Mouse (Mus musculus) hindbrain, embryonic 16.5 days (tissue): ENCODE data around the gene Carmil2. TPM values are rescaled to one million over a fixed set of nuclear protein-coding genes. Genes with fewer than 3 reads are reported as not detected.

Experiments used
- ATAC-seq: fragments of 200-750 bp; cut with Nextera tagmentation; 2 replicates; pipeline ENCODE4 v1.8.0; 2017; ENCODE audit warnings: moderate TSS enrichment, moderate library complexity
- H3K27ac ChIP-seq: fragments of 300-500 bp; sonication (generic); 2 replicates; pipeline ENCODE4 v1.5.1; 2014; ENCODE audit warnings: low read depth, mild to moderate bottlenecking, control low read depth, low read length, moderate library complexity
- H3K27me3 ChIP-seq: fragments of 300-500 bp; sonication (generic); replicated peaks from 2 replicates; pipeline ENCODE4 v1.6.1; 2014; ENCODE audit warnings: low read length; ENCODE audit not compliant: control insufficient read depth, insufficient read depth
- H3K36me3 ChIP-seq: fragments of 300-500 bp; sonication (generic); 2 replicates; pipeline ENCODE4 v1.6.1; 2014; ENCODE audit warnings: mild to moderate bottlenecking, low read length, moderate library complexity, mixed read lengths; ENCODE audit not compliant: control insufficient read depth, insufficient read depth
- H3K4me1 ChIP-seq: fragments of 300-500 bp; sonication (generic); 2 replicates; pipeline ENCODE4 v1.6.1; 2014; ENCODE audit warnings: low read depth, low read length; ENCODE audit not compliant: control insufficient read depth, insufficient read depth
- H3K4me2 ChIP-seq: fragments of 300-500 bp; sonication (generic); 2 replicates; pipeline ENCODE4 v1.6.1; 2014; ENCODE audit warnings: mild to moderate bottlenecking, low read length, control low read depth, moderate library complexity
- H3K4me3 ChIP-seq: fragments of 300-500 bp; sonication (generic); 2 replicates; pipeline ENCODE4 v1.5.1; 2014; ENCODE audit warnings: mild to moderate bottlenecking, low read length, control low read depth, moderate library complexity
- H3K9ac ChIP-seq: fragments of 300-500 bp; sonication (generic); 2 replicates; pipeline ENCODE4 v1.6.1; 2014; ENCODE audit warnings: low read depth, mild to moderate bottlenecking, control low read depth, low read length, moderate library complexity
- H3K9me3 ChIP-seq: fragments of 300-500 bp; sonication (generic); 2 replicates; pipeline ENCODE4 v1.6.1; 2014; ENCODE audit warnings: mild to moderate bottlenecking, low read length, moderate library complexity; ENCODE audit not compliant: control insufficient read depth
- WGBS: fragments of 180-500 bp; shearing (Covaris S2); extraction: QIAGEN DNeasy Blood & Tissue Kit; methylation state at CpG from one replicate; pipeline ENCODE4 v1.1.7; 2014; 5-methylcytosine and 5-hydroxymethylcytosine counted together
- polyA plus RNA-seq: library from polyadenylated mRNA; unstranded; fragments of >200 nt; fragmentation: Nextera tagmentation; extraction: Ambion mirVana; gene quantifications from 2 replicates; pipeline ENCODE4 v1.2.1, GENCODE M21; 2015

Carmil2 gene
- polyA plus RNA-seq, 1 experiment from 2014 or later = 22.0 TPM

DNA sequence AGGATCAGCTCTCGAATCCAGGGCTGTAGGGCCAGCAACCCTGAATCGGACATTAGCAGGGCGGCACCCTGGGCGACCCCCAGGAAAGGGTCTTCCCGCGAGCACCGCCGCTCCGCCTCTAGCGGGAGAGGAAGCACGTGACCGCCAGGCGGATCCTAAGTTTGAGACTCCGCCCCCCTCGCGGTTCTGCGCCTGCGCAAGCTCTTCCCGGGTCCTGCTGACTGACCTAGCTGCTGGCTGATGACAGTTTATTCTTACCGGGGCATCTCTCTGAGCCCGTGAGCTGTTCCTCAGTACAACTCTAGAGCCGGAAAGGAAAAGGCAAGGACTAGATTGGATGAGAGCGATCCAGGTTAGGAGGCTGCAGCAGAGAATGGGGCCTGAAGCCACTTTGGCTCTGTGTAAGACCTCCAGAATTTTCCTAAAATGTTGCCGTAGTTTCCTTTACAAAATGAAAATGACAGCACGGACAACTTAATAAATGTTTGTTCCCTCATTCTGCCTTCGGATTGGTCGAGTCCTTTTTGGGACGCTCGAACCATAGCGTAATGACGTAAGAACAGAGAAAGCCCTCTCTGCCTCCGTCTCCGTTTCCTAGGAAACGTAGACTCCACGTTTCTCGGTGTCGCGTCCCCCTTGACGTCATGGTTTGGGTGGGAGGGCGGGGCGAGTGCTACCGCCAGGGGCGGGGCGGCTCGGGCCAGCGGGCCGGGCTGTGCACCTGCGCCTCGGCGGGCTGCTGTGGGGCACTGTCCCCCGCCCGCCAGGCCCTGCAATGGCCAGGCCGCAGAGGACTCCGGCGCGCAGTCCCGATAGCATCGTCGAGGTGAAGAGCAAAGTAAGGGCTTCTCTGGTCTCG lies 15.1 kb downstream of the Carmil2 start, which contains the start of the genes Acd and Pard6a:
TSS of gene Acd (minus strand) at position 137 of the 859 bp plus-strand sequence.
TSS of gene Pard6a (plus strand) at position 183 of the 859 bp plus-strand sequence.
- H3K4me3 ChIP-seq = peak within 1 kb of the TSS; percentile 82
- peaks cover 22% of the 10 kb centered on the region for H3K4me1 ChIP-seq
- H3K4me2 ChIP-seq = peak within 1 kb of the TSS; percentile 98
- H3K27ac ChIP-seq = peak within 1 kb of the TSS; percentile 95
- ATAC-seq = peak; percentile 71
- under 1% methylated on average over 59 of the region's 60 CpGs for WGBS
- no peaks in the 10 kb centered on the region for H3K27me3 ChIP-seq
- H3K9me3 ChIP-seq = no peaks in the 10 kb centered on the region
- peak within 1 kb of the TSS; percentile 80 for H3K9ac ChIP-seq
- H3K36me3 ChIP-seq = peaks cover 30% of the 10 kb centered on the region

DNA sequence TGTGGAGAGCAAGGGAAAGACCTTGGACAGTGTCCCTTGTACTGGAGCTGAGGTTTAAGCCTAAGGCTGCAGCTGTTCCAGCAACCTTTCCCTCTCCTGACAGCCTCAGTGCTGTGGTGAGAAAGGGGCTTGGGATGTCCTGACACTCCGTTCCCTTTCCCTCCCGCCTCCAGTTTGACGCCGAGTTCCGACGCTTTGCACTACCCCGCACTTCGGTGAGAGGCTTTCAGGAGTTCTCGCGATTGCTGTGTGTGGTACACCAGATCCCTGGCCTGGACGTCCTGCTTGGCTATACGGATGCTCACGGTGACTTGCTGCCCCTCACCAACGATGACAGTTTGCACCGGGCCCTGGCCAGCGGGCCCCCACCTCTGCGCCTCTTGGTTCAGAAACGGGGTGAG lies 15.9 kb downstream of the Carmil2 start:
- no peaks in the 10 kb centered on the region for H3K9me3 ChIP-seq
- peak overlapping the region; percentile 95 for H3K27ac ChIP-seq
- H3K27me3 ChIP-seq = no peaks in the 10 kb centered on the region
- H3K36me3 ChIP-seq = peaks cover 27% of the 10 kb centered on the region
- H3K9ac ChIP-seq = peak overlapping the region; percentile 80
- H3K4me1 ChIP-seq = peaks cover 28% of the 10 kb centered on the region
- WGBS = 32% methylated on average over 18 of the region's 18 CpGs
- ATAC-seq = peak; percentile 10
- peak overlapping the region; percentile 98 for H3K4me2 ChIP-seq
- peak overlapping the region; percentile 82 for H3K4me3 ChIP-seq

DNA sequence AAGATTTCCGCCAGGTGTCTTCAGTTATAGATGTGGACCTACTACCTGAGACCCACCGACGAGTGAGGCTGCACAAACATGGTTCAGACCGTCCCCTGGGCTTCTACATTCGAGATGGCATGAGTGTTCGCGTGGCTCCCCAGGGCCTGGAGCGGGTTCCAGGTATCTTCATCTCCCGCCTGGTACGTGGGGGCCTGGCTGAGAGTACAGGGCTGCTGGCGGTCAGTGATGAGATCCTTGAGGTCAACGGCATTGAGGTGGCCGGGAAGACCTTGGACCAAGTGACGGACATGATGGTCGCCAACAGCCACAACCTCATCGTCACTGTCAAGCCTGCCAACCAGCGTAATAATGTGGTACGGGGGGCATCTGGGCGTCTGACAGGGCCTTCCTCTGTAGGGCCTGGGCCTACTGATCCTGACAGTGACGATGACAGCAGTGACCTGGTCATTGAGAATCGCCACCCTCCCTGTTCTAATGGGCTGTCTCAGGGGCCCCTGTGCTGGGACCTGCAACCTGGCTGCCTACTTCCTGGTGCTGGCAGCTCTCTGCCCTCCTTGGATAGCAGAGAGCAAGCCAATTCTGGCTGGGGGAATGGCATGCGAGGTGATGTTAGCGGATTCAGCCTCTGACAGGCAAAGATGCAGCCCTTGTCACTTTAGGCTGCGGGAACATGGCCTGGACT lies 16.8 kb downstream of the Carmil2 start:
- Histone ChIP-seq H3K4me3 (no peak overlapping the region), H3K27me3 (no peaks in the 10 kb centered on the region), H3K36me3 (peaks cover 20% of the 10 kb centered on the region), H3K9ac (no peak overlapping the region), H3K27ac (no peak overlapping the region), H3K4me1 (peaks cover 35% of the 10 kb centered on the region), H3K9me3 (no peaks in the 10 kb centered on the region), H3K4me2 (peak overlapping the region; percentile 98; the same call in 1 of the 2 replicates)
- 94% methylated on average over 24 of the region's 24 CpGs for WGBS
- no peak for ATAC-seq

DNA sequence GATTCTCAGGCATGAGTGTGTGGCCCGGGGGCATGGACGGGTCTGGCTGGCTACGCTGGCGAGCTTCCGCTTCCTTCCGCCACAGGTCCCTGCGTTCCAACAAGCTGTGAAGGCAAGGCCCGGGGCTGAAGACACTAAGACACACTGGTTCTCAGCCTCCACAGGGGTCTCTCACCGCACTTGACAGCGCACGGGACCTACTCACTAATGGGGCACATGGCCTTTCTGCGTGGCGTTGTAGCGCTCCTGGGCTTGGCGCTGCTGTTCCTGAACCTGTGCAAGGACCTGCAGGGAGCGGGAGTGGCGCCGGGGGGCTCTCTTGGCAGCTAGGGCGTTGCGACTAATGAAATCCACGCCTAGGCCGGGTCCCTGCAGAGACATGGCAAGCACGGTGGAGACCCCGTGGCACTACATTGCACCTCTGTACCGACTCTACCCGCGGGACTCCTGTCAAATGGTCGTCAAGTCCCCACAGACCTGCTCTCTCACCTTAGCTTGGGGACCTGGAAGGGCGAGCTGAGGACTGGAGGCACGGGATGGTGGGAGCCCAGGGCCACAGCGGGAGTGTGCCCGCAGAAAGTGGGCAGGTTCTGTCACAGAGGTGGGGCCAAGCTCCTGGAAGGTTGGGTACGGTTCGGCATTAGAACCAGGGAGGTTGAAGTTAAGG lies 18.2 kb downstream of the Carmil2 start:
- H3K4me1 ChIP-seq = peaks cover 37% of the 10 kb centered on the region

DNA sequence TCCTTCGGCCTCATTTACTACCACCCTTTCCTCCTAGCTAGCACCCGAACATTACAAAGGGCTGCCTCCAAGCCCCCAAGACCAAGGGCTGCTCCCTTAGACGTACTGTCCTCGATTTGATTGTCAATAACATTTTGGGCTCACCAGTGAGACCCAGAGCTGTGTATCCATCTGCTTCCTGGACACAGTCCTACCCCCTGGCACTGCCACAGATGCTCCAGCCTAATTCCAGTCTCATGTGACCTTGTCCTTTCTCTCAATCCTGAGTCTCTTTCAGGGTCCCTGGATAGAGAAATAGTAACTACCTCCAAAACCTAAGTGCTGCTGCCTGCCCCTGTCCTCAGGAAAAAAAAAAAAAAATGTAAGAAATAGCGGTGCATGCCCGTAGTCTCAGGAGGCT lies 18.9 kb downstream of the Carmil2 start:
- WGBS = 90% methylated on average over 6 of the region's 6 CpGs
- Histone ChIP-seq H3K27me3 (no peaks in the 10 kb centered on the region), H3K9ac (no peak overlapping the region), H3K4me1 (peaks cover 31% of the 10 kb centered on the region), H3K27ac (no peak overlapping the region), H3K36me3 (peaks cover 7% of the 10 kb centered on the region; the same call in 1 of the 2 replicates), H3K4me3 (no peak overlapping the region), H3K4me2 (no peak overlapping the region), H3K9me3 (no peaks in the 10 kb centered on the region)
- ATAC-seq = no peak

More for the DNA sequence above, 18.2 kb downstream of the Carmil2 start:
- Histone ChIP-seq H3K9me3 (no peaks in the 10 kb centered on the region), H3K27ac (no peak overlapping the region), H3K4me3 (no peak overlapping the region), H3K27me3 (no peaks in the 10 kb centered on the region), H3K4me2 (no peak overlapping the region), H3K9ac (no peak overlapping the region), H3K36me3 (peaks cover 9% of the 10 kb centered on the region)
- 88% methylated on average over 34 of the region's 34 CpGs for WGBS
- ATAC-seq = no peak

DNA sequence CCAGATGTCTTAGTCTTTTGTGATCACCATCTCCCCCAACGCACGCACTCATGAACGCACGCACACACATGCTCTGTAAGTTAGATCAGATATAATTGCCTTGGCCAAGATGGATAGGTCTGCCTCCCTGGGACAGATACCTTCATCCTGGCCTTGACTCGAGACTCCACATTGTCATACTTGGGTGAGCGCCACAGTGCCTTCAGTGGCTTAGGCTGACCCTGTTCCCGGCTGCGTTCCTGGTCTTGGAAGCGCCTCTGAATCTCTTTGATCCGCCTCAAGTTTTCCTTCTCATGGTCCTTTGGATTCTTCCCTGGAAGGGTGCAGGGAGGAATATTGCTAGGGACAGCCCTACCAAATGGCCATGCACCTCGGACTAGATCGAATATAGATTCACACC lies 20.4 kb downstream of the Carmil2 start:
- no peak overlapping the region for H3K4me3 ChIP-seq
- 75% methylated on average over 12 of the region's 12 CpGs for WGBS
- H3K9ac ChIP-seq = no peak overlapping the region

DNA sequence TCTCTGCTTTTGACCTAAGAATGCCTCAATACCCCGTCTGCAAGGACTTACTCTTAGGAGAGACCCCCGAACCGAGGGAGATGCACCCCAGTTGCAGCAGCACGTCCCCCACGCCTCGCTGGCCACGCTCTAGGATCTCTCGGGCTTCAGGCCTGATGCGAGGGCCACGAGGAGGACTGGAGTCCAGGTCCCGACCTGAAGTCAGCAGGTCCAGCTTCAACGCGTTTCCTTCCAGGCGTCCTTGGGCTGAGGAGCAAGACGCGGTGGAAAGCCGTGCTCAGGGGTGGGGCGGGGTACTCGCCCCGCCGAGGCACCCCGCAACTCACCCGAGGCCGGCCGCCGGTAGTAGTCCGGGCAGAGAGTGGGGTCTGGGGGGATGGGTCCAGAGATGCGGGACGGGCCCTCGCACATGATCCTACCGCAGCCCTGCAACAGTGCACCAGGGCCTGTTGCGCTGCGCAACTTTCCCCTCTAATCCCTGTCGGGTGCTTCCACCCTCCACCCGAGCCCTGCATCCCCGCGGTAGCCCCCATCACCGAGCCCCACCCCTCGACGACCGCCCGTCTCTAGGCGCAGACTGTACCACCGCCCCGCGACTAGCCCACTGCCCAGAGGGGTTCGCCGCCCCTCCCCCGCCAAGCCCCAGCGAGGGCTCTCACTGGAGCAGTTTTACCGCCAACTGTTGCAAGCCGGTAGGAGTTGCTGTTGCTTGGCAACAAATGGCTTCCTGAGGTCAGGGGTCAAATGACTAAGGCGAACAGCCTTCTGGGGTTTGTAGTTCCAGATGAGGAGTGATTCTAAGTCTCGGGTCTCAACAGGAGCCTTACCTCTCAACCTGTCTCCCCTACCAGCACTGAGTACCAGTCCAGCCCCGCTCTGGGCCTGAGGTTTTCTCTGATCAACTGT lies 21.7 kb downstream of the Carmil2 start, which contains the start of the genes 4933405L10Rik and Enkd1:
TSS of gene 4933405L10Rik (plus strand) at position 158 of the 906 bp plus-strand sequence.
TSS of gene Enkd1 (minus strand) at position 713 of the 906 bp plus-strand sequence.
- H3K9ac ChIP-seq = peak within 1 kb of the TSS; percentile 72
- H3K36me3 ChIP-seq = peaks cover 7% of the 10 kb centered on the region; the same call in 1 of the 2 replicates
- H3K27ac ChIP-seq = no peak within 1 kb of the TSS
- no peaks in the 10 kb centered on the region for H3K9me3 ChIP-seq
- peaks cover 15% of the 10 kb centered on the region for H3K4me1 ChIP-seq
- peak within 1 kb of the TSS; percentile 80 for H3K4me3 ChIP-seq
- peak; percentile 75 for ATAC-seq
- peak within 1 kb of the TSS; percentile 98 for H3K4me2 ChIP-seq
- no peaks in the 10 kb centered on the region for H3K27me3 ChIP-seq
- 1% methylated on average over 43 of the region's 55 CpGs for WGBS

More for the DNA sequence above, 20.4 kb downstream of the Carmil2 start:
- H3K36me3 ChIP-seq = peaks cover 7% of the 10 kb centered on the region; the same call in 1 of the 2 replicates
- no peak overlapping the region for H3K27ac ChIP-seq
- H3K27me3 ChIP-seq = no peaks in the 10 kb centered on the region
- ATAC-seq = no peak
- H3K4me1 ChIP-seq = peaks cover 26% of the 10 kb centered on the region
- no peaks in the 10 kb centered on the region for H3K9me3 ChIP-seq
- peak overlapping the region; percentile 98 for H3K4me2 ChIP-seq

DNA sequence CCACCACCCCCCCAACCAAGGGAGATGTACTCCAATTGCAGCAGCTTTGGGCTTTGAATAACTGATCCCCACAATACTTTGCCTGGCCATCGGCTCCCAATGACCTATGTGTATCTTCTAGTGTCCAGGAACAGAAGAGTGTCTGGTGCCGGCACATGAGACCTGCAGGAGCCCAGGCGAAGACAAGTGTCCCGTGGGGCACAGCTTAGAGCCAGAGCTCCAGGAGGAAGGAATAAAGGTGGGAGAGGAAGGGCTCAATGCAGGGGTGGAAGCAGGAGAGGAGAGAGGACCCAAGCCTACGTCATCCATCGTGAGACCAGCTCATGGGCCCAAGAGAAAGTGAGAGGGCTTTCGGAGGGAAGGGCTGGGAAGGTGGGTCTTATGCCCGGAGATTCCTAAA lies 22.6 kb downstream of the Carmil2 start:
- Histone ChIP-seq H3K9ac (no peak overlapping the region), H3K4me2 (no peak overlapping the region), H3K4me3 (no peak overlapping the region), H3K27ac (no peak overlapping the region), H3K36me3 (0 out of 2 replicates have a peak, but pooled peaks cover 5% of the 10 kb centered on the region), H3K27me3 (no peaks in the 10 kb centered on the region), H3K4me1 (peaks cover 15% of the 10 kb centered on the region), H3K9me3 (no peaks in the 10 kb centered on the region)
- WGBS = 92% methylated on average over 8 of the region's 8 CpGs
- ATAC-seq = no peak
